9 mouse cellular contexts compared by ENCODE assay signal in the genomic region with DNA sequence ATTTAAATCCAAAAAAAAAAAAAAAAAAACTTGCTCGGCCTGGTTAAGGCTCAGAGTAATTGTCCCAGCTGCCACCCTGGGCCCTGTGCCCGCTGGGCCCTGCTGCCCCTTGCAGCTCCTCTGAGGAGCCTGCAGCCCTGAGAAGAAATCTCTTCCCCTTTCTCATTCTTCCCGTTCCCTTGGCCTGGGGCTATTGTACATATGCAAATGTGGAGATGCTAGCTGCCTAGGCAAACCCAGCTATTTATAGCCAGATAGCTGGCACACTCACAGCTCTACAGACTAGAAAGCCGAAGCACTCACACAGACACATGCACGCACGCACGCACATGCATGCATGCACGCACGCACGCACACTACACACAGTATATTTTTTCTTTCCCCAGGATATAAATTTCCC. TPM values are rescaled to one million over a fixed set of nuclear protein-coding genes. Genes with fewer than 3 reads are reported as not detected.
DNase-seq lines count a peak whose midpoint lies in the region; ATAC-seq lines count a peak whose summit lies in the region.
"Had no signal": no experiment of that assay in that cellular context is flagged by ENCODE, and none has a peak within 500 bp of the region (broad histone marks: within the 10 kb centered on the region; RNA-seq: fewer than 3 reads in every experiment).

No protein-coding gene starts in this region.

- DNase-seq in kidney, adult 9 months: peak; percentile 4
- DNase-seq in kidney, adult 8-10 months: no peak
- DNase-seq in cerebellum, postnatal 14 days: peak; percentile 58 to 64
- peak; percentile 65 for DNase-seq in hindbrain, embryonic 11.5 days (ENCODE audit: low spot score)
- no peak for DNase-seq in adrenal gland, postnatal 36 days
- DNase-seq in thymus, postnatal 14 days: no peak
- no peak for DNase-seq in spleen, adult 12 weeks (ENCODE audit: low spot score)

- 0 out of 2 replicates have a peak overlapping the region, but pooled peaks have one; percentile 2 for H3K27ac ChIP-seq in hindbrain, embryonic 11.5 days (ENCODE audit: low read depth, low read length)
- H3K27ac ChIP-seq in neural tube, embryonic 14.5 days (ENCODE audit: low read depth, low read length): peak overlapping the region; percentile 72

- no peak overlapping the region for H3K4me2 ChIP-seq in hindbrain, embryonic 11.5 days (replicated peaks; ENCODE audit: low read depth, low read length)
- H3K4me2 ChIP-seq in neural tube, embryonic 14.5 days (ENCODE audit: low read depth, low read length): peak overlapping the region; percentile 15; the same call in 1 of the 2 replicates

- H3K9me3 ChIP-seq in hindbrain, embryonic 11.5 days (ENCODE audit: control insufficient read depth, low read length): no peaks in the 10 kb centered on the region
- H3K9me3 ChIP-seq in neural tube, embryonic 14.5 days (ENCODE audit: control insufficient read depth, low read length): no peaks in the 10 kb centered on the region

- H3K9ac ChIP-seq in hindbrain, embryonic 11.5 days (ENCODE audit: low read depth, low read length): no peak overlapping the region
- H3K9ac ChIP-seq in neural tube, embryonic 14.5 days (replicated peaks; ENCODE audit: low read depth, low read length): no peak overlapping the region

- WGBS in hindbrain, embryonic 11.5 days: 43% methylated on average over 10 of the region's 10 CpGs
- WGBS in neural tube, embryonic 14.5 days: 8% methylated on average over 10 of the region's 10 CpGs

- no peaks in the 10 kb centered on the region for H3K36me3 ChIP-seq in hindbrain, embryonic 11.5 days (ENCODE audit: control insufficient read depth, insufficient read depth, low read length)
- H3K36me3 ChIP-seq in neural tube, embryonic 14.5 days (ENCODE audit: control insufficient read depth, insufficient read depth, low read length): no peaks in the 10 kb centered on the region

- no peak overlapping the region for H3K4me3 ChIP-seq in hindbrain, embryonic 11.5 days (ENCODE audit: low read depth, low read length)
- H3K4me3 ChIP-seq in neural tube, embryonic 14.5 days (ENCODE audit: low read depth, low read length): no peak overlapping the region
- H3K4me3 ChIP-seq: megakaryocyte, embryonic 14.5 days had no signal

- no peaks in the 10 kb centered on the region for H3K27me3 ChIP-seq in hindbrain, embryonic 11.5 days (ENCODE audit: control insufficient read depth, insufficient read depth, low read length)
- H3K27me3 ChIP-seq in neural tube, embryonic 14.5 days (ENCODE audit: control insufficient read depth, insufficient read depth, low read length): no peaks in the 10 kb centered on the region

- peak; percentile 76 for ATAC-seq in hindbrain, embryonic 11.5 days (ENCODE audit: low FRiP score)
- ATAC-seq in neural tube, embryonic 14.5 days (ENCODE audit: low read depth): peak; percentile 91

- H3K4me1 ChIP-seq in hindbrain, embryonic 11.5 days (replicated peaks; ENCODE audit: control insufficient read depth, insufficient read depth, low read length): peaks cover 4% of the 10 kb centered on the region
- peaks cover 21% of the 10 kb centered on the region for H3K4me1 ChIP-seq in neural tube, embryonic 14.5 days (ENCODE audit: control insufficient read depth, insufficient read depth, low read length)
- H3K4me1 ChIP-seq: megakaryocyte, embryonic 14.5 days had no signal

RNA-seq across cellular contexts. Expression of a gene that starts 9.0 kb away (rescaled TPM):
- not detected in 2 replicates for polyA plus RNA-seq in hindbrain, embryonic 11.5 days (2014; fragmentation: Nextera tagmentation; extraction: Ambion mirVana)
- not detected in 2 replicates for polyA plus RNA-seq in neural tube, embryonic 14.5 days (2014; fragmentation: Nextera tagmentation; extraction: Ambion mirVana)
- total RNA-seq in adrenal gland, postnatal 36 days (2021): not detected

Comparison
In these comparisons a context has a peak if more than half of its experiments do, and no peak if none do; other contexts are left out.
1. DNase-seq: peak in kidney, adult 9 months (single experiment), cerebellum, postnatal 14 days (2 of 2) and hindbrain, embryonic 11.5 days (single experiment); none in kidney, adult 8-10 months (0 of 2), adrenal gland, postnatal 36 days (0 of 2), thymus, postnatal 14 days (single experiment) and spleen, adult 12 weeks (single experiment).